ENCODE assay signal across 30 mouse cellular contexts in genomic region chr19:42913703-42914102, GRCm38 (mm10).
DNase-seq lines count a peak whose midpoint lies in the region; ATAC-seq and TF ChIP-seq lines count a peak whose summit lies in the region.
"Had no signal": no experiment of that assay in that cellular context is flagged by ENCODE, and none has a peak within 500 bp of the region (broad histone marks: within the 10 kb centered on the region; RNA-seq: fewer than 3 reads in every experiment).

No protein-coding gene starts in this region.

- H3K9ac ChIP-seq in kidney, embryonic 16.5 days (replicated peaks; ENCODE audit: low read length), result no peak overlapping the region
- H3K9ac ChIP-seq in lung, postnatal 0 days (replicated peaks; ENCODE audit: low read depth), result no peak overlapping the region
- H3K9ac ChIP-seq: embryonic facial prominence, embryonic 12.5 days; forebrain, embryonic 15.5 days; hindbrain, embryonic 13.5 days; kidney, embryonic 15.5 days; limb, embryonic 13.5 days; liver, embryonic 13.5 days; midbrain, embryonic 12.5 days; neural tube, embryonic 13.5 days had no signal

- DNase-seq in kidney, postnatal 10 days, result peak; percentile 45
- peak; percentile 8 for DNase-seq in layer of hippocampus, adult 9-11 months
- DNase-seq in layer of hippocampus, postnatal 10 days (ENCODE audit: low spot score in 2 of 2), result no peak
- DNase-seq in lung, postnatal 0 days (ENCODE audit: low spot score), result peak; percentile 21
- no peak for DNase-seq in lung, adult 18-20 months
- DNase-seq in MN1 (ENCODE audit: low spot score), result peak; percentile 32
- no peak for DNase-seq in ovary, postnatal 36 days (ENCODE audit: low spot score)
- DNase-seq: adrenal gland, adult 8-10 months; cerebellum, adult 8-10 months; cerebellum, postnatal 25 days; gastrocnemius, postnatal 25 days; heart, adult 18-20 months; heart, postnatal 36 days; liver, embryonic 13.5 days; thymus, adult 2 months; thymus, postnatal 36 days had no signal

- no peaks in the 10 kb centered on the region for H3K27me3 ChIP-seq in kidney, embryonic 16.5 days (ENCODE audit: insufficient read depth, low read length)
- H3K27me3 ChIP-seq in lung, postnatal 0 days (replicated peaks; ENCODE audit: insufficient read depth, low read length), result no peaks in the 10 kb centered on the region
- H3K27me3 ChIP-seq: embryonic facial prominence, embryonic 12.5 days; forebrain, embryonic 15.5 days; hindbrain, embryonic 13.5 days; kidney, embryonic 15.5 days; limb, embryonic 13.5 days; liver, embryonic 13.5 days; midbrain, embryonic 12.5 days; neural tube, embryonic 13.5 days had no signal

- no peak overlapping the region for H3K4me2 ChIP-seq in kidney, embryonic 16.5 days (replicated peaks; ENCODE audit: low read depth, low read length)
- H3K4me2 ChIP-seq in lung, postnatal 0 days (replicated peaks; ENCODE audit: low read depth, low read length), result no peak overlapping the region
- H3K4me2 ChIP-seq: embryonic facial prominence, embryonic 12.5 days; forebrain, embryonic 15.5 days; heart, embryonic 11.5 days; hindbrain, embryonic 13.5 days; kidney, embryonic 15.5 days; limb, embryonic 13.5 days; liver, embryonic 13.5 days; midbrain, embryonic 12.5 days; neural tube, embryonic 13.5 days had no signal

- 75% methylated on average over 5 of the region's 5 CpGs for WGBS in kidney, embryonic 16.5 days
- 60% methylated on average over 5 of the region's 5 CpGs for WGBS in lung, postnatal 0 days

- TF ChIP-seq CTCF in lung, postnatal 0 days (IDR thresholded peaks at IDR 0.05), result no peak

- no peak overlapping the region for H3K27ac ChIP-seq in kidney, embryonic 16.5 days (ENCODE audit: low read length)
- H3K27ac ChIP-seq in lung, postnatal 0 days (ENCODE audit: low read length), result no peak overlapping the region
- H3K27ac ChIP-seq: embryonic facial prominence, embryonic 12.5 days; forebrain, embryonic 10.5 days; forebrain, embryonic 15.5 days; hindbrain, embryonic 13.5 days; kidney, embryonic 15.5 days; left cerebral cortex, adult 2 months; limb, embryonic 13.5 days; liver, embryonic 13.5 days; midbrain, embryonic 12.5 days; neural tube, embryonic 13.5 days had no signal

- H3K4me3 ChIP-seq in kidney, embryonic 16.5 days (ENCODE audit: low read length), result no peak overlapping the region
- H3K4me3 ChIP-seq in lung, postnatal 0 days (ENCODE audit: low read depth, low read length), result no peak overlapping the region
- H3K4me3 ChIP-seq: embryonic facial prominence, embryonic 12.5 days; forebrain, embryonic 10.5 days; forebrain, embryonic 15.5 days; hindbrain, embryonic 13.5 days; kidney, embryonic 15.5 days; left cerebral cortex, adult 2 months; limb, embryonic 13.5 days; liver, embryonic 13.5 days; megakaryocyte, embryonic 14.5 days; midbrain, embryonic 12.5 days; neural tube, embryonic 13.5 days had no signal

- no peaks in the 10 kb centered on the region for H3K36me3 ChIP-seq in kidney, embryonic 16.5 days (ENCODE audit: insufficient read depth, low read length)
- no peaks in the 10 kb centered on the region for H3K36me3 ChIP-seq in lung, postnatal 0 days (ENCODE audit: insufficient read depth, low read length)
- H3K36me3 ChIP-seq: embryonic facial prominence, embryonic 12.5 days; forebrain, embryonic 10.5 days; forebrain, embryonic 15.5 days; hindbrain, embryonic 13.5 days; kidney, embryonic 15.5 days; limb, embryonic 13.5 days; liver, embryonic 13.5 days; midbrain, embryonic 12.5 days; neural tube, embryonic 13.5 days had no signal

- no peaks in the 10 kb centered on the region for H3K4me1 ChIP-seq in kidney, embryonic 16.5 days (ENCODE audit: insufficient read depth, low read length)
- no peaks in the 10 kb centered on the region for H3K4me1 ChIP-seq in lung, postnatal 0 days (ENCODE audit: insufficient read depth, low read depth, low read length)
- H3K4me1 ChIP-seq: embryonic facial prominence, embryonic 12.5 days; forebrain, embryonic 10.5 days; forebrain, embryonic 15.5 days; hindbrain, embryonic 13.5 days; kidney, embryonic 15.5 days; liver, embryonic 13.5 days; megakaryocyte, embryonic 14.5 days; midbrain, embryonic 12.5 days; neural tube, embryonic 13.5 days had no signal

- TF ChIP-seq EP300 in lung, postnatal 0 days (IDR thresholded peaks at IDR 0.05), result no peak

- no peaks in the 10 kb centered on the region for H3K9me3 ChIP-seq in kidney, embryonic 16.5 days (ENCODE audit: low read length)
- H3K9me3 ChIP-seq in lung, postnatal 0 days (ENCODE audit: low read length), result no peaks in the 10 kb centered on the region
- H3K9me3 ChIP-seq: embryonic facial prominence, embryonic 12.5 days; forebrain, embryonic 10.5 days; forebrain, embryonic 15.5 days; hindbrain, embryonic 13.5 days; kidney, embryonic 15.5 days; liver, embryonic 13.5 days; megakaryocyte, embryonic 14.5 days; midbrain, embryonic 12.5 days; neural tube, embryonic 13.5 days had no signal

- ATAC-seq in kidney, embryonic 16.5 days (ENCODE audit: low FRiP score, low TSS enrichment), result no peak
- ATAC-seq in lung, postnatal 0 days, result no peak
- ATAC-seq: CD4-positive, CD25-positive, alpha-beta regulatory T cell, adult 4 months; forebrain, embryonic 15.5 days; intestine, embryonic 16.5 days had no signal

Comparison
In these comparisons a context has a peak if more than half of its experiments do, and no peak if none do; other contexts are left out.
1. DNase-seq: peak in kidney, postnatal 10 days (single experiment), layer of hippocampus, adult 9-11 months (single experiment), lung, postnatal 0 days (single experiment) and MN1 (single experiment); none in layer of hippocampus, postnatal 10 days (0 of 2), lung, adult 18-20 months (0 of 2) and ovary, postnatal 36 days (single experiment).